8 mouse cellular contexts compared by ENCODE assay signal in the genomic region with DNA sequence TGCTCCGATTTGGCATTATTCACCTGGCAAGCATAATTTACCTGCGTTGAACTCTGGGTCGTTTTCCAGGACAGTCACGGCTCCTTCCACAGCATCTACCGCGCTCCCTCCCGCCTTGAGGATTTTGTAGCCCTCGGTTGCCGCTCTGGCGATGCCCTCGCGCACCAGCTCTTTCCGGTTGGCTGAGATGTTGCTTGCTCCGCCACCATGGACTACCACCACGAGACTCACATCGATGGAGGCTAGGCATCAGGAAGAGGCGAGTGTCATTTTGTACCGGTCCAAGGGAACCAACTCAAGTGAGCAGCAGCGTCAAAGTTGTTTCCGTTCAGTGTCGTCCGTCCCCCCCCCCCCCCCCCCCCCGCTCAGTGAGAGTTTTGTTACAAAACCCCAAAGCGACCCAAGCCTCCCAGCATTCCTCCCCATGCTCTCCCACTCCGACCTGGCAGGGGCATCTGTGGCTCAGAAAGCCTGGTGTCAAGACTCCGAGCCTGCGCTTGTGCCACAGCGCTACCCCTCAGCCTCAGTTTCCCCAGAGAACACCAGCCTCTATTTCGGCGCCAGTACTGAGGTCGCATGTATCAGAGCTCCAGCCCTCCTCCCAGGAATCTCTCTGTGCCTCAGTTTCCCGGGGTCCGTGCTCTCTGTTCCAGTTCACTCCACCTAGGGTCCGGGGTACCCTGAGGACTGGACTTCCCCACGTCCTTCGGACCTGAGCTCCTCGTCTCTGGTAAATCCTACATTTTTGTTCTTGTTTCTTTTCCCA. TPM values are rescaled to one million over a fixed set of nuclear protein-coding genes. Genes with fewer than 3 reads are reported as not detected.
DNase-seq lines count a peak whose midpoint lies in the region; ATAC-seq and TF ChIP-seq lines count a peak whose summit lies in the region.

No protein-coding gene starts in this region.

- intact Hi-C loops in gastrocnemius, adult 2 months (cut with DNase I) = loop anchor here (5.0 kb wide), 1 partner anchor 423 kb away; no protein-coding TSS in a partner anchor

- H3K4me2 ChIP-seq in embryonic facial prominence, embryonic 12.5 days (replicated peaks) = peak overlapping the region; percentile 95
- peak overlapping the region; percentile 94 for H3K4me2 ChIP-seq in hindbrain, embryonic 12.5 days (replicated peaks)
- peak overlapping the region; percentile 96 for H3K4me2 ChIP-seq in limb, embryonic 15.5 days
- peak overlapping the region; percentile 99 for H3K4me2 ChIP-seq in midbrain, embryonic 16.5 days (ENCODE audit: low read length)

- peak; percentile 45 for DNase-seq in gastrocnemius, adult 2 months
- DNase-seq in gastrocnemius, postnatal 25 days = no peak
- peak; percentile 38 for DNase-seq in testis, postnatal 14 days (ENCODE audit: low spot score)

- H3K9me3 ChIP-seq in embryonic facial prominence, embryonic 12.5 days = no peaks in the 10 kb centered on the region
- no peaks in the 10 kb centered on the region for H3K9me3 ChIP-seq in hindbrain, embryonic 12.5 days (replicated peaks)
- no peaks in the 10 kb centered on the region for H3K9me3 ChIP-seq in limb, embryonic 15.5 days
- H3K9me3 ChIP-seq in midbrain, embryonic 16.5 days (replicated peaks; ENCODE audit: control insufficient read depth, low read length, poor library complexity, severe bottlenecking) = no peaks in the 10 kb centered on the region

- 1% methylated on average over 34 of the region's 37 CpGs for WGBS in embryonic facial prominence, embryonic 12.5 days
- 2% methylated on average over 36 of the region's 37 CpGs for WGBS in hindbrain, embryonic 12.5 days
- WGBS in limb, embryonic 15.5 days = 1% methylated on average over 36 of the region's 37 CpGs
- 1% methylated on average over 34 of the region's 37 CpGs for WGBS in midbrain, embryonic 16.5 days

- H3K4me3 ChIP-seq in gastrocnemius, adult 2 months = peak overlapping the region; percentile 80
- peak overlapping the region; percentile 58 for H3K4me3 ChIP-seq in embryonic facial prominence, embryonic 12.5 days
- H3K4me3 ChIP-seq in hindbrain, embryonic 12.5 days = peak overlapping the region; percentile 65
- H3K4me3 ChIP-seq in limb, embryonic 15.5 days = peak overlapping the region; percentile 73
- peak overlapping the region; percentile 49 for H3K4me3 ChIP-seq in midbrain, embryonic 16.5 days (ENCODE audit: low read depth, low read length)

- H3K36me3 ChIP-seq in embryonic facial prominence, embryonic 12.5 days = no peaks in the 10 kb centered on the region
- no peaks in the 10 kb centered on the region for H3K36me3 ChIP-seq in hindbrain, embryonic 12.5 days
- no peaks in the 10 kb centered on the region for H3K36me3 ChIP-seq in limb, embryonic 15.5 days
- no peaks in the 10 kb centered on the region for H3K36me3 ChIP-seq in midbrain, embryonic 16.5 days (ENCODE audit: control insufficient read depth, insufficient read depth, low read length)

- no peak for TF ChIP-seq CTCF in gastrocnemius, adult 2 months (IDR thresholded peaks at IDR 0.05)

- H3K4me1 ChIP-seq in embryonic facial prominence, embryonic 12.5 days = 0 out of 2 replicates have a peak, but pooled peaks cover 7% of the 10 kb centered on the region
- H3K4me1 ChIP-seq in hindbrain, embryonic 12.5 days = peaks cover 9% of the 10 kb centered on the region; the same call in 1 of the 2 replicates
- H3K4me1 ChIP-seq in limb, embryonic 15.5 days = peaks cover 6% of the 10 kb centered on the region; the same call in 1 of the 2 replicates
- peaks cover 6% of the 10 kb centered on the region for H3K4me1 ChIP-seq in midbrain, embryonic 16.5 days (ENCODE audit: control insufficient read depth, insufficient read depth, low read length)

- ATAC-seq in activated CD4-positive, CD25-positive, alpha-beta regulatory T cell, adult 4 months = peak; percentile 57
- peak; percentile 74 for ATAC-seq in embryonic facial prominence, embryonic 12.5 days (ENCODE audit: insufficient number of reproducible peaks, insufficient read depth, low FRiP score, low TSS enrichment)
- peak; percentile 86 for ATAC-seq in hindbrain, embryonic 12.5 days (ENCODE audit: low FRiP score)
- peak; percentile 10; the same call in 1 of the 2 replicates for ATAC-seq in limb, embryonic 15.5 days (ENCODE audit: insufficient number of reproducible peaks, low FRiP score, low TSS enrichment, low read depth)
- ATAC-seq in midbrain, embryonic 16.5 days = peak; percentile 86

- peak overlapping the region; percentile 64 for H3K9ac ChIP-seq in embryonic facial prominence, embryonic 12.5 days
- peak overlapping the region; percentile 78 for H3K9ac ChIP-seq in hindbrain, embryonic 12.5 days
- H3K9ac ChIP-seq in limb, embryonic 15.5 days = peak overlapping the region; percentile 70
- peak overlapping the region; percentile 65 for H3K9ac ChIP-seq in midbrain, embryonic 16.5 days (ENCODE audit: low read depth, low read length)

- H3K27me3 ChIP-seq in embryonic facial prominence, embryonic 12.5 days = no peaks in the 10 kb centered on the region
- H3K27me3 ChIP-seq in hindbrain, embryonic 12.5 days = no peaks in the 10 kb centered on the region
- H3K27me3 ChIP-seq in limb, embryonic 15.5 days = no peaks in the 10 kb centered on the region
- no peaks in the 10 kb centered on the region for H3K27me3 ChIP-seq in midbrain, embryonic 16.5 days (ENCODE audit: control insufficient read depth, insufficient read depth, low read depth, low read length)

- peak overlapping the region; percentile 90 for H3K27ac ChIP-seq in gastrocnemius, adult 2 months
- H3K27ac ChIP-seq in embryonic facial prominence, embryonic 12.5 days = no peak overlapping the region
- H3K27ac ChIP-seq in hindbrain, embryonic 12.5 days = peak overlapping the region; percentile 19; the same call in 1 of the 2 replicates
- H3K27ac ChIP-seq in limb, embryonic 15.5 days = peak overlapping the region; percentile 27; the same call in 1 of the 2 replicates
- H3K27ac ChIP-seq in midbrain, embryonic 16.5 days (ENCODE audit: low read length) = peak overlapping the region; percentile 35

RNA-seq across cellular contexts. Expression of gene Asrgl1, which starts 0.5 kb away (rescaled TPM):
- total RNA-seq in gastrocnemius, adult 2 months (2021) = 10 to 100 TPM; 29.3 to 32.8 TPM
- total RNA-seq in gastrocnemius, postnatal 25 days (2021) = 10 to 100 TPM; 25.1 to 26.0 TPM
- 10 to 100 TPM; 23.1 to 40.1 TPM for polyA plus RNA-seq in activated CD4-positive, CD25-positive, alpha-beta regulatory T cell, adult 4 months (2017; shearing (Covaris generic))
- 16.4 and 17.6 TPM in 2 replicates for polyA plus RNA-seq in embryonic facial prominence, embryonic 12.5 days (2016; fragmentation: Nextera tagmentation; extraction: Ambion mirVana)
- 16.8 and 18.0 TPM in 2 replicates for polyA plus RNA-seq in hindbrain, embryonic 12.5 days (2016; fragmentation: Nextera tagmentation; extraction: Ambion mirVana)
- 11.5 and 14.1 TPM in 2 replicates for polyA plus RNA-seq in limb, embryonic 15.5 days (2015; fragmentation: Nextera tagmentation; extraction: Ambion mirVana)
- 30.3 and 31.8 TPM in 2 replicates for polyA plus RNA-seq in midbrain, embryonic 16.5 days (2015; fragmentation: Nextera tagmentation; extraction: Ambion mirVana)

RNA-seq across cellular contexts. Expression of gene Scgb1a1, which starts 47.2 kb away (rescaled TPM):
- not detected for total RNA-seq in gastrocnemius, adult 2 months (2021)
- total RNA-seq in gastrocnemius, postnatal 25 days (2021) = not detected
- polyA plus RNA-seq in activated CD4-positive, CD25-positive, alpha-beta regulatory T cell, adult 4 months (2017; shearing (Covaris generic)) = not detected
- not detected in 2 replicates for polyA plus RNA-seq in embryonic facial prominence, embryonic 12.5 days (2016; fragmentation: Nextera tagmentation; extraction: Ambion mirVana)
- polyA plus RNA-seq in hindbrain, embryonic 12.5 days (2016; fragmentation: Nextera tagmentation; extraction: Ambion mirVana) = not detected in 2 replicates
- 0.98 and 1.2 TPM in 2 replicates for polyA plus RNA-seq in limb, embryonic 15.5 days (2015; fragmentation: Nextera tagmentation; extraction: Ambion mirVana)
- polyA plus RNA-seq in midbrain, embryonic 16.5 days (2015; fragmentation: Nextera tagmentation; extraction: Ambion mirVana) = not detected in 2 replicates

Comparison
In these comparisons a context has a peak if more than half of its experiments do, and no peak if none do; other contexts are left out.
1. ATAC-seq: peak in every context shown above with its lines; median percentile 86 in hindbrain, embryonic 12.5 days; 86 in midbrain, embryonic 16.5 days; 74 in embryonic facial prominence, embryonic 12.5 days; 57 in activated CD4-positive, CD25-positive, alpha-beta regulatory T cell, adult 4 months; 10 in limb, embryonic 15.5 days.